Mouse (Mus musculus) liver, embryonic 11.5 days (tissue): Measurements from ENCODE around the gene Cfap97d2. TPM values are rescaled to one million over a fixed set of nuclear protein-coding genes. Genes with fewer than 3 reads are reported as not detected.

Source experiments
- ATAC-seq: fragments of 200-750 bp; cut with Nextera tagmentation; replicated peaks from 2 replicates; pipeline ENCODE4 v1.8.0; 2017; ENCODE audit warnings: moderate number of reproducible peaks, mild to moderate bottlenecking, moderate TSS enrichment, moderate library complexity; ENCODE audit not compliant: low FRiP score
- DNase-seq: peaks from one replicate; pipeline ENCODE4 v3.0.0-alpha.2; 2017; ENCODE audit warnings: low spot score
- H3K27ac ChIP-seq: fragments of 300-500 bp; sonication (generic); 2 replicates; pipeline ENCODE4 v1.5.1; 2014; ENCODE audit warnings: mild to moderate bottlenecking, low read depth, low read length, control low read depth
- H3K27me3 ChIP-seq: fragments of 300-500 bp; sonication (generic); replicated peaks from 2 replicates; pipeline ENCODE4 v1.6.1; 2014; ENCODE audit warnings: low read length, mixed read lengths; ENCODE audit not compliant: control insufficient read depth, insufficient read depth
- H3K36me3 ChIP-seq: fragments of 300-500 bp; sonication (generic); 2 replicates; pipeline ENCODE4 v1.6.1; 2014; ENCODE audit warnings: mild to moderate bottlenecking, low read length, moderate library complexity, mixed read lengths; ENCODE audit not compliant: control insufficient read depth, insufficient read depth
- H3K4me1 ChIP-seq: fragments of 300-500 bp; sonication (generic); replicated peaks from 2 replicates; pipeline ENCODE4 v1.6.1; 2014; ENCODE audit warnings: low read length, mixed read lengths; ENCODE audit not compliant: control insufficient read depth, insufficient read depth
- H3K4me2 ChIP-seq: fragments of 300-500 bp; sonication (generic); 2 replicates; pipeline ENCODE4 v1.6.1; 2014; ENCODE audit warnings: mild to moderate bottlenecking, control low read depth, moderate library complexity
- H3K4me3 ChIP-seq: fragments of 300-500 bp; sonication (generic); 2 replicates; pipeline ENCODE4 v1.5.1; 2014; ENCODE audit warnings: low read depth, low read length, control low read depth
- H3K9ac ChIP-seq: fragments of 300-500 bp; sonication (generic); 2 replicates; pipeline ENCODE4 v1.6.1; 2014; ENCODE audit warnings: low read depth, low read length, control low read depth
- H3K9me3 ChIP-seq: fragments of 300-500 bp; sonication (generic); 2 replicates; pipeline ENCODE4 v1.6.1; 2016; ENCODE audit warnings: low read length, inconsistent platforms, mixed read lengths; ENCODE audit not compliant: control insufficient read depth
- WGBS: fragments of 180-500 bp; shearing (Covaris S2); extraction: QIAGEN DNeasy Blood & Tissue Kit; methylation state at CpG from one replicate; pipeline ENCODE4 v1.1.7; 2014; 5-methylcytosine and 5-hydroxymethylcytosine counted together
- polyA plus RNA-seq: library from polyadenylated mRNA; unstranded; fragments of >200 nt; fragmentation: Nextera tagmentation; extraction: Ambion mirVana; gene quantifications from 2 replicates; pipeline ENCODE4 v1.2.1, GENCODE M21; 2014

The Cfap97d2 gene
- polyA plus RNA-seq, 1 experiment from 2014 or later = not detected

GRCm38 (mm10) chr8:13678182-13678581 is 27.5 kb upstream of the Cfap97d2 start:
- no peak overlapping the region for H3K27ac ChIP-seq
- H3K4me2 ChIP-seq = peak overlapping the region; percentile 88
- H3K4me3 ChIP-seq = peak overlapping the region; percentile 82
- no peaks in the 10 kb centered on the region for H3K27me3 ChIP-seq
- peak overlapping the region; percentile 63 for H3K9ac ChIP-seq
- H3K9me3 ChIP-seq = no peaks in the 10 kb centered on the region
- WGBS = 34% methylated on average over 8 of the region's 8 CpGs
- DNase-seq (no peak), ATAC-seq (no peak)
- no peaks in the 10 kb centered on the region for H3K36me3 ChIP-seq
- peaks cover 32% of the 10 kb centered on the region for H3K4me1 ChIP-seq

- H3K4me3 ChIP-seq = no peak overlapping the region
- H3K4me1 ChIP-seq = peaks cover 6% of the 10 kb centered on the region
- no peak overlapping the region for H3K4me2 ChIP-seq
- H3K27me3 ChIP-seq = no peaks in the 10 kb centered on the region
- no peak for ATAC-seq
- no peaks in the 10 kb centered on the region for H3K36me3 ChIP-seq
- DNase-seq = no peak
- H3K9ac ChIP-seq = no peak overlapping the region
- H3K27ac ChIP-seq = no peak overlapping the region
- WGBS = 45% methylated on average over 7 of the region's 7 CpGs
- H3K9me3 ChIP-seq = no peaks in the 10 kb centered on the region
Measured at GRCm38 (mm10) chr8:13684131-13684530, 21.6 kb upstream of the Cfap97d2 start.

GRCm38 (mm10) chr8:13685674-13686314 is 19.9 kb upstream of the Cfap97d2 start:
- H3K9ac ChIP-seq = no peak overlapping the region
- H3K4me2 ChIP-seq = no peak overlapping the region
- peaks cover 6% of the 10 kb centered on the region for H3K4me1 ChIP-seq
- ATAC-seq (no peak), DNase-seq (no peak)
- H3K27me3 ChIP-seq = no peaks in the 10 kb centered on the region
- H3K36me3 ChIP-seq = no peaks in the 10 kb centered on the region
- no peak overlapping the region for H3K4me3 ChIP-seq
- 75% methylated on average over 16 of the region's 16 CpGs for WGBS
- no peak overlapping the region for H3K27ac ChIP-seq
- H3K9me3 ChIP-seq = no peaks in the 10 kb centered on the region

- Histone ChIP-seq H3K9me3 (no peaks in the 10 kb centered on the region), H3K4me3 (no peak overlapping the region), H3K27ac (no peak overlapping the region), H3K27me3 (no peaks in the 10 kb centered on the region), H3K9ac (no peak overlapping the region), H3K4me2 (no peak overlapping the region), H3K4me1 (peaks cover 6% of the 10 kb centered on the region), H3K36me3 (no peaks in the 10 kb centered on the region)
- 59% methylated on average over 7 of the region's 7 CpGs for WGBS
- DNase-seq = no peak
- no peak for ATAC-seq
Measured at GRCm38 (mm10) chr8:13686426-13686825, 19.3 kb upstream of the Cfap97d2 start.

GRCm38 (mm10) chr8:13687101-13687717 is 18.5 kb upstream of the Cfap97d2 start:
- H3K4me2 ChIP-seq = no peak overlapping the region
- no peak overlapping the region for H3K9ac ChIP-seq
- no peak overlapping the region for H3K4me3 ChIP-seq
- H3K36me3 ChIP-seq = no peaks in the 10 kb centered on the region
- no peaks in the 10 kb centered on the region for H3K27me3 ChIP-seq
- WGBS = 89% methylated on average over 8 of the region's 8 CpGs
- peaks cover 6% of the 10 kb centered on the region for H3K4me1 ChIP-seq
- H3K9me3 ChIP-seq = no peaks in the 10 kb centered on the region
- ATAC-seq (no peak), DNase-seq (no peak)
- no peak overlapping the region for H3K27ac ChIP-seq

DNA sequence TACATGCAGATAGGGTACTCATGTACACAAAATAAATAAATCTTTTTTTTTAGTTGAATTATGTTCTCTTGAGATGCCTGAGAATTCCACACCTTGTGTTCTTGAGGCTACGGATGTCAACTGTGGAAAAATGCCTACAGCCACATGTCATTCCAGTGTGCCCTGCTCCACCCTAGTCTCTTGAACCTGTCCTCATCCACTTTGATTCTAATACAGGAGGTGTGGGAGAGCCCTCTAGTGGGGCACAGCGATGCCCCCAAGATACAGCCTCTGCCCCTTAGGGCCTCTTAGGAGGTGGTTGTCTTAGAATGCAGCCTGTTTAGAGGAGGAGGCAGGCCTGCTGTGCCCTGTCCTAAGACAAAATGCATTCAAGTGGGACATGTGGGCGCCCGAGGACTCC is 17.7 kb upstream of the Cfap97d2 start:
- no peaks in the 10 kb centered on the region for H3K36me3 ChIP-seq
- no peak overlapping the region for H3K4me3 ChIP-seq
- no peak for DNase-seq
- no peak overlapping the region for H3K27ac ChIP-seq
- H3K27me3 ChIP-seq = no peaks in the 10 kb centered on the region
- 77% methylated on average over 4 of the region's 4 CpGs for WGBS
- H3K4me1 ChIP-seq = peaks cover 6% of the 10 kb centered on the region
- no peak overlapping the region for H3K4me2 ChIP-seq
- no peak overlapping the region for H3K9ac ChIP-seq
- H3K9me3 ChIP-seq = no peaks in the 10 kb centered on the region
- ATAC-seq = no peak

DNA sequence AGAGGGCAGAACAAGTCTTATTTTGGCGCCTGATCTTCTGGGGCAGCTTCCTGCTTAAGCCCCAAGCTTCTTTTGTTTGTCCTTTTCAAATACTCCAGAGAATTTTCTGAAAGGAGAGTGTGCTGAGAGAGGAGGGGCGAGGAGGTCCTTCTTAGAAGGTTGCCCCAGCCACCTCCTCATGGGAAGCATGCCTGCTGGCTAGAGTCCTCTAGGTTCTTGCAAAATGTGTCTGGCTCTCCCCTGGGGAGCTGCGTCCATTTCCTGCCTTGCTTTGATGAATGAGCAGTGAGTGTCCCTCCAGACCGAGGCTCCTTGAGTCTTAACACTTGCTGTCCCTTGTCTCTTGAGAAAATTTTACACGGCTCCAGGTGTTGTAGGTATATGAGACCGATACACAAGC is 17.2 kb upstream of the Cfap97d2 start:
- Histone ChIP-seq H3K27ac (no peak overlapping the region), H3K27me3 (no peaks in the 10 kb centered on the region), H3K4me3 (no peak overlapping the region), H3K36me3 (no peaks in the 10 kb centered on the region), H3K9me3 (no peaks in the 10 kb centered on the region), H3K4me2 (no peak overlapping the region), H3K4me1 (peaks cover 6% of the 10 kb centered on the region), H3K9ac (no peak overlapping the region)
- DNase-seq = no peak
- WGBS = 59% methylated on average over 6 of the region's 6 CpGs
- no peak for ATAC-seq

- DNase-seq (no peak), ATAC-seq (no peak)
- Histone ChIP-seq H3K9me3 (no peaks in the 10 kb centered on the region), H3K36me3 (no peaks in the 10 kb centered on the region), H3K4me2 (no peak overlapping the region), H3K9ac (no peak overlapping the region), H3K4me1 (peaks cover 4% of the 10 kb centered on the region), H3K27me3 (no peaks in the 10 kb centered on the region), H3K4me3 (no peak overlapping the region), H3K27ac (no peak overlapping the region)
- WGBS = 81% methylated on average over 5 of the region's 5 CpGs
Measured at GRCm38 (mm10) chr8:13689331-13689730, 16.4 kb upstream of the Cfap97d2 start.
